Mouse (Mus musculus): Measurements from ENCODE around the gene A430033K04Rik.

A430033K04Rik gene

DNA sequence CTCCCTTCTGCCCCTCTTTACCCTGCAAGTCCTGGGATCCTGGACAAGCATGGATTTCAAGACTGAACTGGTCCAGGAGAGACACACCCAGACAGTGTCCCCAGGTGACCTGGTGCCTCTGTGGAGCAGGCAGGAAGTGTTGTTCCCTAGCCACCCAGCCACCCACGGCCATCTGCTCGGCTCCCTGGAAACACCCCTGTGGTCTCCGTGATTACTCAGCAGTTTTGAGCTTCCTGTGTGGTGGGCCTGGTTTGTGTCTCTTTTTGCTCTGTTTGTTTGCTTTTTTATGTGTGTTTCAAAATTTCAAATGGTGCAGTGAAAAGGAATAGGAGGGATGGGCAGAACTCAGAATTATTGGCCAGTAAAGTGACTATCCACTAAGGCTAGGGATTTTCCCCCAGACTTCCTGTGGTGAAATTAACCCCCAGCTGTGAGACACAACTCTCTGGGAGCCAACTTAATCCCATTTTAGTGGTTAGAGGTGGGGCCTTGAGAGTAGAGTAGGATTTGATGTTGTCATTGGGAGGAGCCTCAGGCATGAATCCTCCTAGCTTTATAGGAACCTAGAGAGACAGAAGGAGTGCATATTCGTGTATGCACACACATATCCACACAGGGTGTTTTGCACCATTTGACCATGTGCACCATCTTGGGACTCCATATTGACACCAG, 72.0 kb downstream of the A430033K04Rik start:
- DNase-seq (ENCODE audit: low spot score), result no peak

DNA sequence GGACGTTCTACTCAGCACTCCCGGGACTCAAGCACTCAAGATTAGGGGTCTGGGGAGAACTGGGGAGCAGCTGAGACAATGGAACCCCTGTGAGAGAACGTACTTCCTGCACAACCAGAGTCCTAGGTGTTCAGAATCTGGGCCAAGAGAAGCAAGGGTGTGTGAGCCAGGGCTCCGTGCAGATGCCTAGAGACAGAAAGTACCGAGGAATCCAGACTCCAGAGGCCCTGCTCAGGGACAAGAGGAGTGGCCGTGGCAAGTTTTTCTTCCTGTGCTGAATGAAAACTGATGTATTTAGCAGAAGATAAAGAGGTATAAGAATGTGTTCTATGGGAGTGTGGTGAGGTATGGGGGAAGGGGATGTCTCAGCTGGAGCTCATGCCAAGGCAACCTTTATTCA, 74.8 kb downstream of the A430033K04Rik start:
- DNase-seq (ENCODE audit: low spot score), result no peak
